Mouse (Mus musculus) hindbrain, embryonic 12.5 days (tissue): ENCODE data around the gene Gramd2. TPM values are rescaled to one million over a fixed set of nuclear protein-coding genes. Genes with fewer than 3 reads are reported as not detected.

Experiments
- ATAC-seq: fragments of 200-750 bp; cut with Nextera tagmentation; 2 replicates; pipeline ENCODE4 v1.8.0; 2017; ENCODE audit warnings: moderate TSS enrichment; ENCODE audit not compliant: low FRiP score
- H3K27ac ChIP-seq: fragments of 300-500 bp; sonication (generic); 2 replicates; pipeline ENCODE4 v1.5.1; 2016; ENCODE audit warnings: mild to moderate bottlenecking
- H3K27me3 ChIP-seq: fragments of 300-500 bp; sonication (generic); 2 replicates; pipeline ENCODE4 v1.6.1; 2016; ENCODE audit warnings: mild to moderate bottlenecking
- H3K36me3 ChIP-seq: fragments of 300-500 bp; sonication (generic); 2 replicates; pipeline ENCODE4 v1.6.1; 2016; ENCODE audit warnings: mild to moderate bottlenecking
- H3K4me1 ChIP-seq: fragments of 300-500 bp; sonication (generic); 2 replicates; pipeline ENCODE4 v1.6.1; 2016
- H3K4me2 ChIP-seq: fragments of 300-500 bp; sonication (generic); replicated peaks from 2 replicates; pipeline ENCODE4 v1.6.1; 2016; ENCODE audit warnings: mild to moderate bottlenecking
- H3K4me3 ChIP-seq: fragments of 300-500 bp; sonication (generic); 2 replicates; pipeline ENCODE4 v1.5.1; 2016; ENCODE audit warnings: mild to moderate bottlenecking
- H3K9ac ChIP-seq: fragments of 300-500 bp; sonication (generic); 2 replicates; pipeline ENCODE4 v1.6.1; 2016; ENCODE audit warnings: mild to moderate bottlenecking, moderate library complexity
- H3K9me3 ChIP-seq: fragments of 300-500 bp; sonication (generic); replicated peaks from 2 replicates; pipeline ENCODE4 v1.6.1; 2016; ENCODE audit warnings: mild to moderate bottlenecking
- WGBS: fragments of 180-500 bp; shearing (Covaris S2); methylation state at CpG from one replicate; pipeline ENCODE4 v1.1.7; 2016; 5-methylcytosine and 5-hydroxymethylcytosine counted together
- polyA plus RNA-seq: library from polyadenylated mRNA; unstranded; fragments of >200 nt; fragmentation: Nextera tagmentation; extraction: Ambion mirVana; gene quantifications from 2 replicates; pipeline ENCODE4 v1.2.1, GENCODE M21; 2016

Gramd2 gene
- polyA plus RNA-seq, 1 experiment from 2014 or later: 0.46 TPM

GRCm38 (mm10) chr9:59672195-59672894 is 7.6 kb upstream of the Gramd2 start:
- H3K27me3 ChIP-seq: no peaks in the 10 kb centered on the region
- no peaks in the 10 kb centered on the region for H3K4me1 ChIP-seq
- no peak overlapping the region for H3K27ac ChIP-seq
- 94% methylated on average over 12 of the region's 12 CpGs for WGBS
- peaks cover 98% of the 10 kb centered on the region for H3K36me3 ChIP-seq
- no peak overlapping the region for H3K4me2 ChIP-seq
- ATAC-seq: no peak
- no peaks in the 10 kb centered on the region for H3K9me3 ChIP-seq
- no peak overlapping the region for H3K9ac ChIP-seq
- no peak overlapping the region for H3K4me3 ChIP-seq

DNA sequence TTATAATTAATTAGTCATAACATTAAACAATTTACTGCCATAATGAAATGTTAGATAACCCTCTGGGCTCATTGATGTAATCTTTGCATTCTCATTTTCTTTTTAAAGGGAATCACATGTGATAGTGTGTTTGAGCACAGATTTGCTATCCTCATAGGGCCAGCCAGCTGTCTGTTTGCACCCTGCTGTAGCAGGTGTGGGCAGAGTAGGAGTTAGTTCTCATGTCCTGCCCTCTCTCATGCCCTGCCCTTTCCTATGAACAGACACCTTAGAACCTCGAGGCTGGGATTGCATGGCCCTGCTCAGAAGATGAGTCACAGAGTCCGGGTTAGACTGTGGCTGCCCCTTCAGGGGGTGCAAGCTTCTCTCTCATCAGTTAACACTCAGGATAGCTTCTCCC is 6.5 kb upstream of the Gramd2 start:
- Histone ChIP-seq H3K4me1 (no peaks in the 10 kb centered on the region), H3K36me3 (peaks cover 98% of the 10 kb centered on the region), H3K9me3 (no peaks in the 10 kb centered on the region), H3K27me3 (no peaks in the 10 kb centered on the region), H3K4me3 (no peak overlapping the region), H3K4me2 (no peak overlapping the region), H3K9ac (no peak overlapping the region), H3K27ac (no peak overlapping the region)
- 82% methylated on average over 2 of the region's 2 CpGs for WGBS
- no peak for ATAC-seq

- no peaks in the 10 kb centered on the region for H3K9me3 ChIP-seq
- WGBS: 92% methylated on average over 14 of the region's 14 CpGs
- H3K27ac ChIP-seq: no peak overlapping the region
- ATAC-seq: no peak
- no peak overlapping the region for H3K9ac ChIP-seq
- peaks cover 6% of the 10 kb centered on the region for H3K27me3 ChIP-seq
- H3K4me2 ChIP-seq: no peak overlapping the region
- H3K36me3 ChIP-seq: peaks cover 88% of the 10 kb centered on the region
- H3K4me3 ChIP-seq: no peak overlapping the region
- peaks cover 13% of the 10 kb centered on the region for H3K4me1 ChIP-seq
These were observed 4.3 kb upstream of the Gramd2 start for GRCm38 (mm10) chr9:59675598-59675997.

GRCm38 (mm10) chr9:59678313-59678712 is 1.6 kb upstream of the Gramd2 start:
- H3K36me3 ChIP-seq: peaks cover 61% of the 10 kb centered on the region
- no peak overlapping the region for H3K9ac ChIP-seq
- H3K4me1 ChIP-seq: peaks cover 14% of the 10 kb centered on the region
- WGBS: 33% methylated on average over 1 of the region's 1 CpGs
- ATAC-seq: no peak
- H3K9me3 ChIP-seq: no peaks in the 10 kb centered on the region
- peaks cover 30% of the 10 kb centered on the region for H3K27me3 ChIP-seq
- H3K27ac ChIP-seq: no peak overlapping the region
- no peak overlapping the region for H3K4me3 ChIP-seq
- H3K4me2 ChIP-seq: no peak overlapping the region

GRCm38 (mm10) chr9:59680534-59680875 is 561 bp downstream of the Gramd2 start:
- peaks cover 14% of the 10 kb centered on the region for H3K4me1 ChIP-seq
- no peak overlapping the region for H3K27ac ChIP-seq
- H3K4me3 ChIP-seq: peak overlapping the region; percentile 46
- peak; percentile 47; the same call in 1 of the 2 replicates for ATAC-seq
- peaks cover 34% of the 10 kb centered on the region for H3K27me3 ChIP-seq
- peak overlapping the region; percentile 95 for H3K4me2 ChIP-seq
- H3K36me3 ChIP-seq: peaks cover 40% of the 10 kb centered on the region
- peak overlapping the region; percentile 67 for H3K9ac ChIP-seq
- H3K9me3 ChIP-seq: no peaks in the 10 kb centered on the region
- 8% methylated on average over 16 of the region's 16 CpGs for WGBS

- no peak for ATAC-seq
- Histone ChIP-seq H3K9me3 (no peaks in the 10 kb centered on the region), H3K4me1 (peaks cover 14% of the 10 kb centered on the region), H3K4me2 (no peak overlapping the region), H3K4me3 (no peak overlapping the region), H3K27ac (no peak overlapping the region), H3K36me3 (peaks cover 6% of the 10 kb centered on the region), H3K9ac (no peak overlapping the region), H3K27me3 (peaks cover 34% of the 10 kb centered on the region)
- 82% methylated on average over 2 of the region's 2 CpGs for WGBS
These were observed 4.1 kb downstream of the Gramd2 start for GRCm38 (mm10) chr9:59684020-59684419.

- Histone ChIP-seq H3K4me2 (no peak overlapping the region), H3K27me3 (peaks cover 14% of the 10 kb centered on the region; the same call in 1 of the 2 replicates), H3K27ac (no peak overlapping the region), H3K36me3 (no peaks in the 10 kb centered on the region), H3K9me3 (no peaks in the 10 kb centered on the region), H3K9ac (no peak overlapping the region), H3K4me3 (no peak overlapping the region), H3K4me1 (peaks cover 8% of the 10 kb centered on the region)
- WGBS: 46% methylated on average over 6 of the region's 6 CpGs
- no peak for ATAC-seq
These were observed 7.6 kb downstream of the Gramd2 start for GRCm38 (mm10) chr9:59687416-59688046.

- 4% methylated on average over 23 of the region's 23 CpGs for WGBS
- Histone ChIP-seq H3K4me3 (peak overlapping the region; percentile 20), H3K27me3 (peaks cover 5% of the 10 kb centered on the region; the same call in 1 of the 2 replicates), H3K4me1 (peaks cover 8% of the 10 kb centered on the region), H3K9ac (peak overlapping the region; percentile 48), H3K36me3 (no peaks in the 10 kb centered on the region), H3K4me2 (peak overlapping the region; percentile 52), H3K9me3 (no peaks in the 10 kb centered on the region), H3K27ac (no peak overlapping the region)
- ATAC-seq: peak; percentile 89
These were observed 11.7 kb downstream of the Gramd2 start for GRCm38 (mm10) chr9:59691635-59692094.

GRCm38 (mm10) chr9:59692145-59692544 is 12.2 kb downstream of the Gramd2 start:
- peak; percentile 73 for ATAC-seq
- Histone ChIP-seq H3K9me3 (no peaks in the 10 kb centered on the region), H3K27ac (no peak overlapping the region), H3K4me1 (peaks cover 8% of the 10 kb centered on the region), H3K4me2 (peak overlapping the region; percentile 52), H3K27me3 (peaks cover 5% of the 10 kb centered on the region; the same call in 1 of the 2 replicates), H3K36me3 (no peaks in the 10 kb centered on the region), H3K4me3 (peak overlapping the region; percentile 20), H3K9ac (peak overlapping the region; percentile 48; the same call in 1 of the 2 replicates)
- 35% methylated on average over 9 of the region's 9 CpGs for WGBS

DNA sequence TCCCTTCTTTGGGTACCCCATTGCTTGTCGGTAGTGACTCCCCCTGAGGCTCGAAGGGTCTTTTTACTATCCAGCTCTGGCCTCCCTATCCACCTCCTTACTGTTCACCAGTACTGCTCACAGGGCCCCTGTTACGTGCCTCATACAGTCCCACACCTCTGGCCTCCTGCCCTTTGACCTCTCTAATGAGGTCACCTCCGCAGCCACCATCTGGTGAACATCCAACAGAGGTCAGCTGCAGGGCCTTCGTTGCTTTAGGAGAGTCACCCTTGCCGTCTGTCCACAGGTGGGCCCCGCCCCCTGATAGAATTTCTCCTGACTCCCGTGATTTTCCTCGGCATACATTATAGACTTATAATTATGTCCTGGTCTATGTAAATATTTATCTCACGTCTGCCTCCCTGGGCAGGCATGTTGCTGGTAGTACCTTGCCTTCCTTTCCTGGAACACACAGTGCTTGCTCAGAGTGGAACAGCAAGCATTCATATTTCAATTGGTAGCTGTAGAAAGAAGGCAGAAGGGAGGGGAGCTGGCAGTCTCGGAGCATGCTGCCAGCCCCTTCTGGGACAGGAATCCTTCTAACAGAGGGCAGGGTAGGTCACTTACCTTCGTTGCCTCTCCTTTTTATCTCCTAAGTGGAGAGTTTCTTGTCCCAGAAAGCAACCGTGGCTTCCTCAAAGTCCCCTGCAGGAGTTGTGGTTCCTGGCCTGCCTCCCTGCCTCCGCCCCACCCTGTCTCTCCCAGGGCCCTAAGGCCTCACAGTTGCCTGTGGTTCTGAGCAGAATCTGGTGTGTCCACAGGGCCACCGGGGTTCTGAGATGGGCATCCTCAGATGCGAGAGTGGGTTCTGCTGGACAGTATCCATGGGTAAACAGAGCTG is 14.9 kb downstream of the Gramd2 start:
- H3K27ac ChIP-seq: no peak overlapping the region
- 55% methylated on average over 16 of the region's 16 CpGs for WGBS
- H3K27me3 ChIP-seq: peaks cover 5% of the 10 kb centered on the region; the same call in 1 of the 2 replicates
- no peak overlapping the region for H3K9ac ChIP-seq
- H3K36me3 ChIP-seq: no peaks in the 10 kb centered on the region
- peaks cover 8% of the 10 kb centered on the region for H3K4me1 ChIP-seq
- no peak for ATAC-seq
- H3K4me2 ChIP-seq: no peak overlapping the region
- no peaks in the 10 kb centered on the region for H3K9me3 ChIP-seq
- H3K4me3 ChIP-seq: no peak overlapping the region

DNA sequence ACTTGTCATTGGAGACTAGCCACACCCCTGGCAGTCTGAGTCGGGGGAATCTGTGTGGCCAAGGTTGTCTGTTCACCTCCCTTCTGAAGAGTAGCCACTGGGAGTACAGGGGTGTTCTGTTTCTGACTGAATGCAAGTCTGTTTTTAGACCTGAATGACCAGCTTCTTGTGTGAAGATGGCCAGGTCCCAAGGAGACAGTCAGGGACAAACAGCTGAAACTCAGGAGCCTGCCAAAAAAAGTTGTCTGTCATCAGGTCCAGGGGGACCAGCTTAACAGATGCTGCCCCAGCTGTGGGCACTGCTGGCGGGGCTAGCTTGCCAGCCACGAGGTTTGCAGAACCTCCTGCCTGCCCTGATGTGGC is 15.5 kb downstream of the Gramd2 start:
- H3K4me1 ChIP-seq: peaks cover 8% of the 10 kb centered on the region
- H3K4me3 ChIP-seq: no peak overlapping the region
- H3K27ac ChIP-seq: no peak overlapping the region
- no peaks in the 10 kb centered on the region for H3K36me3 ChIP-seq
- H3K9ac ChIP-seq: no peak overlapping the region
- 31% methylated on average over 3 of the region's 3 CpGs for WGBS
- peaks cover 5% of the 10 kb centered on the region; the same call in 1 of the 2 replicates for H3K27me3 ChIP-seq
- no peaks in the 10 kb centered on the region for H3K9me3 ChIP-seq
- no peak for ATAC-seq
- H3K4me2 ChIP-seq: no peak overlapping the region

GRCm38 (mm10) chr9:59696381-59696780 is 16.4 kb downstream of the Gramd2 start:
- Histone ChIP-seq H3K27ac (no peak overlapping the region), H3K4me3 (no peak overlapping the region), H3K27me3 (peaks cover 5% of the 10 kb centered on the region; the same call in 1 of the 2 replicates), H3K4me2 (no peak overlapping the region), H3K9me3 (no peaks in the 10 kb centered on the region), H3K9ac (no peak overlapping the region), H3K36me3 (no peaks in the 10 kb centered on the region), H3K4me1 (peaks cover 8% of the 10 kb centered on the region)
- 90% methylated on average over 3 of the region's 3 CpGs for WGBS
- ATAC-seq: no peak
